8 mouse cellular contexts compared by ENCODE assay signal in the genomic region with DNA sequence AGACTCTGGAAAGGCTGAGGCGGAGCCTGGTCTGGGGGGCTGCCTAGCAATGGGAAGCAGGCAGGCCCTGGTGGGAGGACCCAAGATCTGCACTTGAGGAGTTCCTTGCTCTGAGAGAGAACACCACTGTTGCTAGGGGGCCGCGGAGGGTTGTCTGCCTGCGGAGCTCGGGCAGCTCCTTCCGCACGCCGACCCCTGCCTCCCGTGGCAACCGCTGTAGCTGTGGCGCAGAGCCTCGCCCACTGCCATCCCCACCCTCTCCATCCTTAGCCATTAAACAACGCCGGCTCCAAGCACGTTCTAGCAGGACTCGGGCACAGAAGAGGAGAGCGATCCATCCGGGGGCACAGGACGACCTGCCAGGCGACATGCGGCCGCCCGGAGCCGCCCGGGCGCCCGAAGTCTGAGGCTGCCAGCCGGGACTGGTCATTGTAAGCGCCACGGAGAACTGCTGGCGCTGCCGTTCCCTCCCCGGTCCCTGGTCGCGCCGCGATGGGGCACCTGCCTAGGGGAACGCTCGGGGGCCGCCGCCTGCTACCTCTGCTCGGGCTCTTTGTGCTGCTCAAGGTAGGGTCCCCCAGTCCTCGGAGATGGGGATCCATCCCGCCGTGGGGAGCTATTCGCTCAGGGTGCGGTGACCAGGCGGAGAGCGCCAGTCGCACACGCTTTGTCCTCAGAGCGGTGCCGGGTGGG. TPM values are rescaled to one million over a fixed set of nuclear protein-coding genes. Genes with fewer than 3 reads are reported as not detected.
DNase-seq lines count a peak whose midpoint lies in the region; ATAC-seq and TF ChIP-seq lines count a peak whose summit lies in the region.

Gene Ptpro (plus strand): TSS at position 126 of the 693 bp plus-strand sequence.

- no peak for DNase-seq in kidney, adult 2 months
- no peak for DNase-seq in kidney, adult 11 months
- DNase-seq in cerebellum, postnatal 4 days (ENCODE audit: low spot score in 2 of 2) = peak; percentile 43 to 68
- peak; percentile 33 to 52 for DNase-seq in frontal cortex, postnatal 25 days (ENCODE audit: low spot score in 2 of 2)
- peak; percentile 52 to 54 for DNase-seq in layer of hippocampus, postnatal 36 days
- peak; percentile 88 for DNase-seq in midbrain, embryonic 14.5 days
- no peak for DNase-seq in urinary bladder, postnatal 14 days (ENCODE audit: low spot score)
- DNase-seq in ovary, adult 18-20 months (ENCODE audit: low spot score) = no peak

- H3K27ac ChIP-seq in kidney, adult 2 months (ENCODE audit: insufficient read depth, low read depth, low read length) = no peak within 1 kb of the TSS
- H3K27ac ChIP-seq in midbrain, embryonic 14.5 days (replicated peaks; ENCODE audit: low read depth, low read length) = peak within 1 kb of the TSS; percentile 96

- H3K4me1 ChIP-seq in kidney, adult 2 months (ENCODE audit: control insufficient read depth, insufficient read depth, low read length) = no peaks in the 10 kb centered on the region
- H3K4me1 ChIP-seq in midbrain, embryonic 14.5 days (ENCODE audit: control insufficient read depth, insufficient read depth, low read length) = 0 out of 2 replicates have a peak, but pooled peaks cover 9% of the 10 kb centered on the region

- H3K27me3 ChIP-seq in kidney, adult 2 months (replicated peaks; ENCODE audit: control insufficient read depth, insufficient read depth, low read length) = no peaks in the 10 kb centered on the region; the same call in 1 of the 2 replicates
- H3K27me3 ChIP-seq in midbrain, embryonic 14.5 days (ENCODE audit: control insufficient read depth, insufficient read depth, low read length) = no peaks in the 10 kb centered on the region

- H3K9ac ChIP-seq in midbrain, embryonic 14.5 days (replicated peaks; ENCODE audit: low read length) = peak within 1 kb of the TSS; percentile 93

- peak within 1 kb of the TSS; percentile 64 for H3K4me2 ChIP-seq in midbrain, embryonic 14.5 days (ENCODE audit: low read length)

- no peaks in the 10 kb centered on the region for H3K9me3 ChIP-seq in midbrain, embryonic 14.5 days (ENCODE audit: control insufficient read depth, low read length)

- TF ChIP-seq POLR2A in kidney, adult 2 months (IDR thresholded peaks at IDR 0.05; ENCODE audit: low read depth, low read length) = no peak

- no peak within 1 kb of the TSS for H3K4me3 ChIP-seq in kidney, adult 2 months (ENCODE audit: insufficient read depth, low read depth, low read length)
- peak within 1 kb of the TSS; percentile 60 for H3K4me3 ChIP-seq in midbrain, embryonic 14.5 days (replicated peaks; ENCODE audit: low read depth, low read length)

- WGBS in kidney, adult 2 months = 2% methylated on average over 53 of the region's 53 CpGs
- WGBS in midbrain, embryonic 14.5 days = under 1% methylated on average over 51 of the region's 53 CpGs

- TF ChIP-seq CTCF in kidney, adult 2 months (conservative IDR thresholded peaks at IDR 0.05; ENCODE audit: insufficient read depth, insufficient read length, low read depth, low read length) = no peak

- ATAC-seq in midbrain, embryonic 14.5 days (ENCODE audit: low FRiP score, low TSS enrichment) = peak; percentile 86

- no peaks in the 10 kb centered on the region for H3K36me3 ChIP-seq in kidney, adult 2 months (ENCODE audit: control insufficient read depth, insufficient read depth, low read length)
- no peaks in the 10 kb centered on the region for H3K36me3 ChIP-seq in midbrain, embryonic 14.5 days (ENCODE audit: control insufficient read depth, insufficient read depth, low read length)

RNA-seq across cellular contexts. Expression of gene Ptpro, which starts in this region (rescaled TPM):
- polyA plus RNA-seq in kidney, adult 2 months (2012; rRNA removed) = 11.3 and 13.0 TPM in 2 replicates
- 10 to 100 TPM; 44.4 to 51.1 TPM for total RNA-seq in layer of hippocampus, postnatal 36 days (2021)
- 62.1 and 80.6 TPM in 2 replicates for polyA plus RNA-seq in midbrain, embryonic 14.5 days (2014; fragmentation: Nextera tagmentation; extraction: Ambion mirVana)

Comparison
In these comparisons a context has a peak if more than half of its experiments do, and no peak if none do; other contexts are left out.
1. DNase-seq: peak in cerebellum, postnatal 4 days (2 of 2), frontal cortex, postnatal 25 days (2 of 2), layer of hippocampus, postnatal 36 days (2 of 2) and midbrain, embryonic 14.5 days (single experiment); none in kidney, adult 2 months (single experiment), kidney, adult 11 months (single experiment), urinary bladder, postnatal 14 days (single experiment) and ovary, adult 18-20 months (single experiment).